Mouse (Mus musculus) large intestine, adult 2 months (tissue): ENCODE data around the gene Olfr968. TPM values are rescaled to one million over a fixed set of nuclear protein-coding genes. Genes with fewer than 3 reads are reported as not detected.

Experiments
- DNase-seq: peaks from one replicate; pipeline ENCODE4 v3.0.0-alpha.2; 2012; ENCODE audit warnings: low read depth, low spot score
- WGBS: fragments of 180-500 bp; shearing (Covaris S2); methylation state at CpG from one replicate; pipeline ENCODE4 v1.1.7; 2018; 5-methylcytosine and 5-hydroxymethylcytosine counted together
- polyA plus RNA-seq: library from polyadenylated mRNA; depleted of rRNA; stranded (reverse); fragments of >200 nt; gene quantifications from 2 replicates; pipeline ENCODE4 v1.2.3, GENCODE M21; 2012; rRNA removed

Olfr968 gene
- not detected in 2 replicates for polyA plus RNA-seq

DNA sequence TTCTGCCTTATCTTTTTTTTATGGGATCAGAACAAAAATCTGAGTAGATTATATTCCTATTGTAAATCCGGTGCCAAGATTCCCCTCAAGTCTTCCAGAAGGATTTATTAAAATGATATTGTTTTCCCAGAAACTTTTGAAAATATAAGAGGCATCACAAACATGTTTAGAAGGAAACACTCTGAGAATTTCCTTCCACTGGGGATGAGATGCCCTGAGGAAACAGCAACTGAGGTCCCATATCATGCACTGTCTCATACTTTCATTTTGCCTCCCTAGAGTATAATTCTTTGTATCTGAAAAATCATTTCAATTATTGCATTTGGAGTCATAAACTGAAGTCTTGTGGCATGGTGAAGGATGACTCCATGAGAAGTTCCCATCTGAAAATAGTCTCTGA is at the start of gene Olfr968:
TSS of gene Olfr968 (minus strand) at position 101 of the 400 bp plus-strand sequence.
- WGBS: 71% methylated on average over 1 of the region's 1 CpGs
- DNase-seq: no peak

DNA sequence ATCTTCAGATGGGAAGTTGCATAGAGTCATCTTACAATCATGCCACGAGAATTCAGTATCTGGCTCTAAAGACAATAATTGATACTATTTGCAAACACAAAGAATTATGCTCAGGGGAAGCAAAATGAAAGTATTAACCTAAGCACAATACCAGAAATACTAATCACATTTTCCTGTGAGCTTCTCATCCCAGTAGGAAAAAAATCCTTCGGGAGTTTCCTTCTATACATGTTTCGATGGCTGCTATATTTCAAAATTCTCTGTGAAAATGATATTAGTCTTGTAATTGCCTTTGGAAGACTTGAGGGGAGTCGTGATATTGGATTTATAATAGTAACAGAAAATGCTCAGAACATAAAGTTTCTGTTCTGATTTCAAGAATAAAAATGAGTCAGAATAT is 25.5 kb upstream of the Olfr968 start, which contains the start of gene Olfr970:
TSS of gene Olfr970 (plus strand) at position 301 of the 400 bp plus-strand sequence.
- 67% methylated on average over 4 of the region's 4 CpGs for WGBS
- no peak for DNase-seq

DNA sequence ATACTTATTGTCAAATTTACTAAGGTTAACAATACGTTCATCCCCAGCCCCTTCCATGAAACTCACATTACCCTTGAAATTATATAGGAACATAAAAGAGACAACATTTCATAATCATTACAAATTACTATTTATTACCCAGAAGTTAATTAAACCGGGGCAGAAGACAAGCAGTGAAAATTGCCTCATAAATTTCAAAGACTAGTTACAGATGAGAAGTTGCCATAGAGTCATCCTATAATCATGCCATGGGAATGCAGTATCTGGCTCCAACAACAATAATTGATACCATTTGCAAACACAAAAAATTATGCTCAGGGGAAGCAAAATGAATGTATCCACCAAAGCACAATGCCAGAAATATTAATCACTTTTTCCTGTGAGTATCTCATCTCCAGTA is 7.5 kb upstream of the Olfr968 start, which contains the start of gene Olfr969:
TSS of gene Olfr969 (plus strand) at position 388 of the 400 bp plus-strand sequence.
- 70% methylated on average over 2 of the region's 2 CpGs for WGBS
- DNase-seq: no peak

DNA sequence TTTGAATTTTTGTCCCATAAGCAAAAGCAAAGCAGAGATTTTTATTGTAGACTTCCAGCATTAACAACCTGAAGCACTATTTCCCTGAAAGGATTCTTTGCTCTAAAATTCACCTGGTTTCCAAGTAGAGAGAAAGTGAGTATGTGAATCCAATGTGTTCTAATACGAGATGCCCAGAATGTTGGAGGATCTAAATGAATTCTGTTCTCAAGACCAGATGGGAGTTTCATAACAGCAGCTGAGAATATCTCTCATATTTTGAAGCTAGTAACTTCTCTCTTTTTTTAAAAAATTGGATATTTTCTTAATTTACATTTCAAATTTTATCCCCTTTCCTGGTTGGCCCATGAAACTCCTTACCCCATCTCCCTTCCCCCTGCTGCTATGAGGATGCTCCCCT is 36.6 kb downstream of the Olfr968 start:
- 77% methylated on average over 1 of the region's 1 CpGs for WGBS
- DNase-seq: no peak

DNA sequence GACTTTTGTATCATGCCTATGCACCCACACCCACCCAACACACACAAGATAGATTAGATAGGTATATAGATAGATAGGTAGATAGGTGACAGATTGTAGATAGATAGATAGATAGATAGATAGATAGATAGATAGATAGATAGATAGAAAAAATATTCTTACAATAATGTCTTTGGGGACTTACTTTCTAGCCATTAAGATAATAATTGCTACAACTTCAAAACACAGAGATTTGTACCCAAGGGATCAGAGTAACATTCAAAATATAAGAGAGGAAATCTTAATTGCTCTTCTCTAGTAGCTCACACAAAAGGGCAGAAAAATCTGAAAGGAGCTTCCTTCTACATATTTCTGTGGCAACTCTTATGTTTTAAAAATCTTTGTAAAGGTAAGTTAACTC is 37.1 kb downstream of the Olfr968 start, which contains the start of gene Olfr967:
TSS of gene Olfr967 (plus strand) at position 301 of the 400 bp plus-strand sequence.
- DNase-seq: no peak

DNA sequence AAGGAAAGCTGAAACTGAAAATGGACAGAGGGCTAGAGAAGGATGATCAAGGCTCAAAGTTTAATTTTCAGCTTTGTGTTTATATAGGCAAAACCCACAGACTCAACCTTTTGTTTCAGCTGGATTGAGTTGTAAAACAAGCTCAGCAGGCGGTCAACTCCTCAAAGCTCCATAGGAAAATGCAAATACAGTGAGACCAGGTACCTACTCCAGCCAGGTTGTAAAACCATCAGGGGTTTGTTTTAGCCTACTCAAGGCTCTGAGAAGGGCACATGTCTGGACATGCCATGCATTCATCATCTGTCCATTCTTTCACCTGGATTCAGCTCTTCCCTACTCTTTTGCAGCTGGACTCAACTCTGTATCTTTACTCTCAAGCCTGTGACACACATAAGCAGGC is 42.3 kb downstream of the Olfr968 start:
- no peak for DNase-seq
- 52% methylated on average over 1 of the region's 1 CpGs for WGBS

DNA sequence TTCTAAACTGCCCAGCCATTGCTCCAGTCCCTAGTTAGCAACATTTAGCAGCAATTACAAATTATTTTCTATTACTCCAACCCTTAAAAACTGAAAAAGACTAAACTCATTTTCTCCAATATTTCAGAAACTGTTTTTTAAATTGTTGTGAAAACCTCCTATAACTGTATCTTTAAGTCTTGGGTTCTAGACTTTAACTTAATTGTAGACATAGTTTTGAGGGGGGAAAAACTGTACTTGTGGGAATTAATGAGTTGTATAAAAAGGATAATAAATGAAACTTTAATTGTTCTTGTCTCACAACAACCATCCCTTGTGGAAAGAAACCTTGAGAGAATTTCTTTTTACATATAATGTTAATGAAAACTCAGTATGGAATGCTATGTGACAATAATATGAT is 52.4 kb downstream of the Olfr968 start, which contains the start of gene Olfr150:
TSS of gene Olfr150 (plus strand) at position 301 of the 400 bp plus-strand sequence.
- DNase-seq: no peak

Other genes starting within 250 kb of the Olfr968 start
- not detected in 2 replicates for gene Olfr958, start 229.2 kb downstream of the Olfr968 start, polyA plus RNA-seq
- not detected in 2 replicates for gene Olfr959, start 207.7 kb downstream of the Olfr968 start, polyA plus RNA-seq
- 0.49 and 0.53 TPM in 2 replicates for gene AW551984, start 178.8 kb downstream of the Olfr968 start, polyA plus RNA-seq
- gene Olfr148, start 172.6 kb downstream of the Olfr968 start, polyA plus RNA-seq: not detected in 2 replicates
- not detected in 2 replicates for gene Olfr960, start 161.9 kb downstream of the Olfr968 start, polyA plus RNA-seq
- gene Olfr961, start 138.2 kb downstream of the Olfr968 start, polyA plus RNA-seq: not detected in 2 replicates
- not detected in 2 replicates for gene Olfr963, start 116.0 kb downstream of the Olfr968 start, polyA plus RNA-seq
- not detected in 2 replicates for gene Olfr149, start 76.1 kb downstream of the Olfr968 start, polyA plus RNA-seq
- gene Olfr965, start 71.9 kb downstream of the Olfr968 start, polyA plus RNA-seq: not detected in 2 replicates
- gene Olfr150, start 52.3 kb downstream of the Olfr968 start, polyA plus RNA-seq: not detected in 2 replicates
- gene Olfr967, start 37.0 kb downstream of the Olfr968 start, polyA plus RNA-seq: not detected in 2 replicates
- gene Olfr969, start 7.7 kb upstream of the Olfr968 start, polyA plus RNA-seq: not detected in 2 replicates
- not detected in 2 replicates for gene Olfr970, start 25.6 kb upstream of the Olfr968 start, polyA plus RNA-seq
- gene Olfr971, start 53.6 kb upstream of the Olfr968 start, polyA plus RNA-seq: not detected in 2 replicates
- not detected in 2 replicates for gene Olfr972, start 83.2 kb upstream of the Olfr968 start, polyA plus RNA-seq
- gene Olfr229, start 124.1 kb upstream of the Olfr968 start, polyA plus RNA-seq: not detected in 2 replicates
- not detected in 2 replicates for gene Olfr974, start 154.2 kb upstream of the Olfr968 start, polyA plus RNA-seq
- not detected in 2 replicates for gene Olfr975, start 168.8 kb upstream of the Olfr968 start, polyA plus RNA-seq
- not detected in 2 replicates for gene Olfr976, start 177.9 kb upstream of the Olfr968 start, polyA plus RNA-seq
- gene Olfr978, start 208.9 kb upstream of the Olfr968 start, polyA plus RNA-seq: not detected in 2 replicates
- not detected in 2 replicates for gene Olfr979, start 220.2 kb upstream of the Olfr968 start, polyA plus RNA-seq
- gene Olfr980, start 226.3 kb upstream of the Olfr968 start, polyA plus RNA-seq: not detected in 2 replicates
- gene Olfr981, start 238.2 kb upstream of the Olfr968 start, polyA plus RNA-seq: not detected in 2 replicates